Mouse (Mus musculus) MEL (cell line): ENCODE data around the gene Zfp568. TPM values are rescaled to one million over a fixed set of nuclear protein-coding genes. Genes with fewer than 3 reads are reported as not detected.

Source experiments
- DNase-seq: peaks from one replicate; pipeline ENCODE4 v3.0.0; 2011; ENCODE audit warnings: low read depth, low spot score
- H3K27ac ChIP-seq: 2 replicates; pipeline ENCODE4 v1.5.1; 2012; ENCODE audit warnings: low read depth, mild to moderate bottlenecking, control low read depth, low read length, moderate library complexity; ENCODE audit not compliant: control insufficient read depth
- H3K27me3 ChIP-seq, 2 experiments: fragments of 150-350 bp in 1 of 2; sonication (generic) in 1 of 2; 2 replicates each; pipeline ENCODE4 v1.6.1; 2012; ENCODE audit warnings: low read length in 2 of 2, mild to moderate bottlenecking in 2 of 2, improper control_type of control experiment in 1 of 2, moderate library complexity in 1 of 2; ENCODE audit not compliant: insufficient read depth in 2 of 2, control insufficient read depth in 1 of 2
- H3K36me3 ChIP-seq, 2 experiments: 2 replicates each; pipeline ENCODE4 v1.6.1; 2012 to 2014; ENCODE audit warnings: low read length in 2 of 2, improper control_type of control experiment in 1 of 2, inconsistent platforms in 1 of 2, mild to moderate bottlenecking in 1 of 2; ENCODE audit not compliant: insufficient read depth in 2 of 2, control insufficient read depth in 1 of 2
- H3K4me1 ChIP-seq, 2 experiments: fragments of 150-350 bp in 1 of 2; sonication (generic) in 1 of 2; 2 replicates each; pipeline ENCODE4 v1.6.1; 2012; ENCODE audit warnings: low read length in 2 of 2, improper control_type of control experiment in 1 of 2, mild to moderate bottlenecking in 1 of 2; ENCODE audit not compliant: insufficient read depth in 2 of 2, control insufficient read depth in 1 of 2
- H3K4me3 ChIP-seq, 2 experiments: fragments of 150-350 bp in 1 of 2; sonication (generic) in 1 of 2; 2 replicates each; pipeline ENCODE4 v1.5.1; 2012; ENCODE audit warnings: low read depth in 2 of 2, low read length in 2 of 2, mild to moderate bottlenecking in 2 of 2, moderate library complexity in 2 of 2, control low read depth in 1 of 2, improper control_type of control experiment in 1 of 2; ENCODE audit not compliant: control insufficient read depth in 1 of 2, insufficient read depth in 1 of 2
- H3K79me2 ChIP-seq: 2 replicates; pipeline ENCODE4 v1.6.1; 2012; ENCODE audit warnings: mild to moderate bottlenecking, low read length, moderate library complexity; ENCODE audit not compliant: control insufficient read depth, poor library complexity, insufficient read depth
- H3K9ac ChIP-seq: 2 replicates; pipeline ENCODE4 v1.6.1; 2012; ENCODE audit warnings: low read depth, mild to moderate bottlenecking, control low read depth, low read length, moderate library complexity; ENCODE audit not compliant: control insufficient read depth, poor library complexity, severe bottlenecking
- H3K9me3 ChIP-seq: fragments of 150-350 bp; sonication (generic); replicated peaks from 2 replicates; pipeline ENCODE4 v1.6.1; 2012; ENCODE audit warnings: mild to moderate bottlenecking, low read length, improper control_type of control experiment, moderate library complexity; ENCODE audit not compliant: insufficient read depth
- CHD1 ChIP-seq: IDR thresholded peaks from 2 replicates; pipeline ENCODE4 v1.6.1; 2012; ENCODE audit warnings: low read depth, mild to moderate bottlenecking, inconsistent platforms, low read length, improper control_type of control experiment
- CHD2 ChIP-seq: IDR thresholded peaks from 2 replicates; pipeline ENCODE4 v1.6.1; 2011; ENCODE audit warnings: low read length, improper control_type of control experiment
- CTCF ChIP-seq, 3 experiments: IDR thresholded peaks in 2 of 3; conservative IDR thresholded peaks in 1 of 3; 2 replicates each; pipeline ENCODE4 v1.5.1; 2011 to 2012; ENCODE audit warnings: low read length in 3 of 3, low read depth in 2 of 3, mild to moderate bottlenecking in 2 of 3, improper control_type of control experiment in 1 of 3, inconsistent platforms in 1 of 3, mixed read lengths in 1 of 3, moderate library complexity in 1 of 3; ENCODE audit not compliant: control insufficient read depth in 1 of 3, insufficient read depth in 1 of 3, poor library complexity in 1 of 3, severe bottlenecking in 1 of 3
- E2F4 ChIP-seq: IDR thresholded peaks from 2 replicates; pipeline ENCODE4 v1.6.1; 2011; ENCODE audit warnings: low read depth, low read length, improper control_type of control experiment, borderline replicate concordance
- EP300 ChIP-seq, 2 experiments: IDR thresholded peaks; 2 replicates each; pipeline ENCODE4 v1.6.1; 2011; ENCODE audit warnings: improper control_type of control experiment in 2 of 2, low read length in 2 of 2, low read depth in 1 of 2, mild to moderate bottlenecking in 1 of 2
- ETS1 ChIP-seq: IDR thresholded peaks from 2 replicates; pipeline ENCODE4 v1.6.1; 2012; ENCODE audit warnings: low read depth, mild to moderate bottlenecking, inconsistent platforms, low read length, improper control_type of control experiment, moderate library complexity
- GABPA ChIP-seq: IDR thresholded peaks from 2 replicates; pipeline ENCODE4 v1.6.1; 2012; ENCODE audit warnings: low read depth, mild to moderate bottlenecking, inconsistent platforms, low read length, improper control_type of control experiment, moderate library complexity
- HCFC1 ChIP-seq: IDR thresholded peaks from 2 replicates; pipeline ENCODE4 v1.6.1; 2012; ENCODE audit warnings: low read depth, mild to moderate bottlenecking, inconsistent platforms, low read length, improper control_type of control experiment, moderate library complexity
- JUND ChIP-seq: IDR thresholded peaks from 2 replicates; pipeline ENCODE4 v1.6.1; 2011; ENCODE audit warnings: low read depth, mild to moderate bottlenecking, improper control_type of control experiment, low read length
- POLR2AphosphoS2 ChIP-seq: IDR thresholded peaks from 2 replicates; pipeline ENCODE4 v1.6.1; 2011; ENCODE audit warnings: low read length, improper control_type of control experiment
- RAD21 ChIP-seq: IDR thresholded peaks from 2 replicates; pipeline ENCODE4 v1.6.1; 2011; ENCODE audit warnings: mild to moderate bottlenecking, low read depth, low read length, improper control_type of control experiment
- RCOR1 ChIP-seq: IDR thresholded peaks from 2 replicates; pipeline ENCODE4 v1.6.1; 2012; ENCODE audit warnings: low read depth, mild to moderate bottlenecking, inconsistent platforms, low read length, improper control_type of control experiment
- SMC3 ChIP-seq: IDR thresholded peaks from 2 replicates; pipeline ENCODE4 v1.6.1; 2011; ENCODE audit warnings: low read depth, low read length, improper control_type of control experiment
- UBTF ChIP-seq: IDR thresholded peaks from 2 replicates; pipeline ENCODE4 v1.6.1; 2012; ENCODE audit warnings: low read depth, mild to moderate bottlenecking, inconsistent platforms, low read length, improper control_type of control experiment, moderate library complexity, borderline replicate concordance; ENCODE audit not compliant: insufficient read depth
- USF2 ChIP-seq, 2 experiments: IDR thresholded peaks; 2 replicates each; pipeline ENCODE4 v1.6.1; 2011 to 2012; ENCODE audit warnings: improper control_type of control experiment in 2 of 2, low read length in 2 of 2, borderline replicate concordance in 1 of 2, inconsistent platforms in 1 of 2, low read depth in 1 of 2, mild to moderate bottlenecking in 1 of 2; ENCODE audit not compliant: insufficient read depth in 1 of 2
- ZKSCAN1 ChIP-seq: IDR thresholded peaks from 2 replicates; pipeline ENCODE4 v1.6.1; 2012; ENCODE audit warnings: low read depth, mild to moderate bottlenecking, inconsistent platforms, low read length, improper control_type of control experiment, moderate library complexity
- ZNF384 ChIP-seq: IDR thresholded peaks from 2 replicates; pipeline ENCODE4 v1.6.1; 2012; ENCODE audit warnings: low read depth, mild to moderate bottlenecking, inconsistent platforms, low read length, improper control_type of control experiment
- polyA plus RNA-seq, 2 experiments: library from polyadenylated mRNA; stranded (reverse) in 1 of 2; unstranded in 1 of 2; fragments of >175 nt in 1 of 2; fragments of >200 nt in 1 of 2; gene quantifications; 2 replicates each; pipeline versions ENCODE4 v1.2.1 to v1.2.4; 2012; ENCODE audit warnings: low replicate concordance in 2 of 2, low read depth in 1 of 2; ENCODE audit not compliant: insufficient read length in 2 of 2, insufficient read depth in 1 of 2, missing spikeins in 1 of 2
- total RNA-seq: library from RNA; depleted of rRNA; stranded (reverse); fragments of 300-350 nt; gene quantifications from 2 replicates; pipeline ENCODE4 v1.2.3, GENCODE M21; 2012

Zfp568 gene
- total and polyA plus RNA-seq, 3 experiments: 12.5 to 141 (median 15.4) TPM

DNA sequence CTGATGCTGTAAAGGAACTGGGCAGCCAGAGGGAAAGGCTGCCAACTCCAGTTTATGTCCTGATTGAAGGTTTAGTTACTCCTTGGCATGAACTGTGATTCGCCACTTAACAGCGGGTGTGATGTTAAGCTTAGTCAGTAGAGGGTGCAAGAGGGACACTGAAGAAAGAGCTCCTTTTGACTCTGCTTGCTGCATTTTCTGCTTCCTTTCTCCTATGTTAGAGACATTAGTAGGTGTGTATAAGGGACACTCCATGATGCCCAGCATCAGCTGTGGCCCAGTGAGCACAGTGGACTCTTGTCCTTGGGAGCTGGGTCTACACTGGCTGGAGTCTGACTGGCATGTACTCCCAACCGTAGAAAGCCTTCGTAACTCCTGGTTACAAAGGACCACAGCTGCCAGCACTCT, 29.2 kb downstream of the Zfp568 start:
- H3K4me1 ChIP-seq: no peaks in the 10 kb centered on the region
- TF ChIP-seq JUND (no peak), CTCF (IDR thresholded peaks at IDR 0.05 in 2 of 3, conservative IDR thresholded peaks at IDR 0.05 in 1 of 3; ENCODE audit: control insufficient read depth in 1 of 3, insufficient read depth in 1 of 3, low read depth in 2 of 3, low read length in 3 of 3, poor library complexity in 1 of 3, severe bottlenecking in 1 of 3) (peak in 2 of 3 experiments; percentile 45 to 49; a peak in 3 of 6 replicates), UBTF (no peak), POLR2AphosphoS2 (no peak), ZKSCAN1 (no peak), ETS1 (no peak), RAD21 (peak; percentile 46), GABPA (no peak), ZNF384 (no peak), HCFC1 (no peak), SMC3 (peak; percentile 39), E2F4 (no peak), EP300 (IDR thresholded peaks at IDR 0.05; ENCODE audit: low read depth in 1 of 2, low read length in 2 of 2) (no peak), USF2 (IDR thresholded peaks at IDR 0.05; ENCODE audit: borderline replicate concordance in 1 of 2, insufficient read depth in 1 of 2, low read depth in 1 of 2, low read length in 2 of 2) (no peak), CHD1 (no peak), RCOR1 (no peak)

DNA sequence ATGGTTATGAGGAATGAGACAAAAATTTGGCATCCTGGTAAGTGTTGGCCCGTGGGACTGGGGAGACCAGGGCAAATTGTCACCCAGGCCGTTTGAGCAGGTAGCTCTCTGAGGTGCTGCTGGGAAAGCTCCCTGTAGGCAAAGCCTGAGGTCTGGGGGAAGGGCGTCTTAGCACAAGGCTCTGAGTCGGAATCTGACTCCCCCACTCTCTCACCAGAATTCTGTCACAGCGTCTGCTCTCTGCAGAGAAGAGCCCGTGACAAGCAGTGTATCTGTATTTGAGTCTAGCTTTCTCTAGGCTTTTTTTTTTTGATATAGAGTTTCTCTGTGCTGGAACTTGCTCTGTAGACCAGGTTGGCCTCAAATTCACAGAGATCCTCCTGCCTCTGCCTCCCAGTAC, 33.5 kb downstream of the Zfp568 start:
- Histone ChIP-seq H3K4me3 (no peak overlapping the region), H3K4me1 (peaks cover 0 to under 1% of the 10 kb centered on the region in 2 experiments; a peak in 1 of 4 replicates), H3K36me3 (peaks cover 0 to 1% of the 10 kb centered on the region in 2 experiments; a peak in 1 of 4 replicates), H3K79me2 (no peaks in the 10 kb centered on the region), H3K27ac (no peak overlapping the region), H3K27me3 (no peaks in the 10 kb centered on the region), H3K9me3 (no peaks in the 10 kb centered on the region), H3K9ac (no peak overlapping the region)
- TF ChIP-seq CHD1 (no peak), EP300 (IDR thresholded peaks at IDR 0.05; ENCODE audit: low read depth in 1 of 2, low read length in 2 of 2) (no peak), SMC3 (no peak), RCOR1 (no peak), CTCF (IDR thresholded peaks at IDR 0.05 in 2 of 3, conservative IDR thresholded peaks at IDR 0.05 in 1 of 3; ENCODE audit: control insufficient read depth in 1 of 3, insufficient read depth in 1 of 3, low read depth in 2 of 3, low read length in 3 of 3, poor library complexity in 1 of 3, severe bottlenecking in 1 of 3) (no peak), CHD2 (no peak), GABPA (no peak)
- no peak for DNase-seq

More for the DNA sequence above, 29.2 kb downstream of the Zfp568 start:
- no peaks in the 10 kb centered on the region for H3K9me3 ChIP-seq
- no peaks in the 10 kb centered on the region; a peak in 1 of 4 replicates for H3K36me3 ChIP-seq
- H3K27me3 ChIP-seq: no peaks in the 10 kb centered on the region
- H3K9ac ChIP-seq: no peak overlapping the region
- H3K4me3 ChIP-seq: no peak overlapping the region
- no peaks in the 10 kb centered on the region for H3K79me2 ChIP-seq
- DNase-seq: peak; percentile 62
- H3K27ac ChIP-seq: no peak overlapping the region
